16 mouse cellular contexts compared by ENCODE assay signal in the genomic region with DNA sequence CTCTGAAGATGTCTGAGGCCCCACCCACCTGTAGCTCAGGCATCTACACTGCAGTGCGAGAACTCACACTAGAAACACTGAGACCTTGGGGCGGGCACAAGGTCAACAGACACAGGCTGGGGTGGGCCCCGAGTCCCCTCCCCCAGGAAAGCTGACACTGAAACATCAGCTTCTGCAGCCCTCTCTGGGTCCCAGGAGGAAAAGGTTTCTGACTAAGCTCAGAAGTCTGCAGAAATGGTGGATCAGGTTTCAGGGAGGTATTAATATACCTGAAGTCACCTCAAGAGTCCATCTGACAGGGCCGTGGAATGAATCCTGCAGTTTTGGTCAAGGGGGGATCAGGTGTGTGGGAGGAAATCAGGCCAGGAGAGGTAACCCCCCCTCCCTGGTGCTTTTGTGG. TPM values are rescaled to one million over a fixed set of nuclear protein-coding genes. Genes with fewer than 3 reads are reported as not detected.
A peak's percentile ranks its signal among the peaks of the same experiment; 100 is the strongest.
DNase-seq lines count a peak whose midpoint lies in the region; ATAC-seq lines count a peak whose summit lies in the region.
"Had no signal": no experiment of that assay in that cellular context is flagged by ENCODE, and none has a peak within 500 bp of the region (broad histone marks: within the 10 kb centered on the region; RNA-seq: fewer than 3 reads in every experiment).

No protein-coding gene starts in this region.

- 0 out of 2 replicates have a peak overlapping the region, but pooled peaks have one; percentile 1 for H3K4me2 ChIP-seq in hindbrain, embryonic 12.5 days (replicated peaks)
- H3K4me2 ChIP-seq in hindbrain, embryonic 11.5 days (replicated peaks; ENCODE audit: low read depth, low read length) = no peak overlapping the region
- peak overlapping the region; percentile 55 for H3K4me2 ChIP-seq in forebrain, embryonic 15.5 days (replicated peaks)
- peak overlapping the region; percentile 75 for H3K4me2 ChIP-seq in midbrain, embryonic 15.5 days
- H3K4me2 ChIP-seq: heart, embryonic 15.5 days had no signal

- DNase-seq in hindbrain, embryonic 11.5 days (ENCODE audit: low spot score) = no peak
- peak; percentile 43 for DNase-seq in ES-CJ7 (ENCODE audit: low read depth, low spot score)
- no peak for DNase-seq in lung, postnatal 25 days (ENCODE audit: low spot score)
- no peak for DNase-seq in embryo, embryonic 10 days (ENCODE audit: low spot score)
- DNase-seq: adrenal gland, adult 2 months; cerebellum, postnatal 25 days; heart, adult 11 months; kidney, adult 2 months; kidney, postnatal 4 days; lung, adult 18-20 months; thymus, postnatal 14 days had no signal

- WGBS in hindbrain, embryonic 12.5 days = 78% methylated on average over 4 of the region's 4 CpGs
- 82% methylated on average over 4 of the region's 4 CpGs for WGBS in hindbrain, embryonic 11.5 days
- WGBS in forebrain, embryonic 15.5 days = 96% methylated on average over 4 of the region's 4 CpGs
- WGBS in midbrain, embryonic 15.5 days = 91% methylated on average over 4 of the region's 4 CpGs

- H3K4me1 ChIP-seq in hindbrain, embryonic 12.5 days = peaks cover 79% of the 10 kb centered on the region
- H3K4me1 ChIP-seq in hindbrain, embryonic 11.5 days (replicated peaks; ENCODE audit: control insufficient read depth, insufficient read depth, low read length) = peaks cover 12% of the 10 kb centered on the region
- peaks cover 63% of the 10 kb centered on the region for H3K4me1 ChIP-seq in forebrain, embryonic 15.5 days
- peaks cover 68% of the 10 kb centered on the region for H3K4me1 ChIP-seq in midbrain, embryonic 15.5 days

- no peak overlapping the region for H3K4me3 ChIP-seq in hindbrain, embryonic 12.5 days
- H3K4me3 ChIP-seq in hindbrain, embryonic 11.5 days (ENCODE audit: low read depth, low read length) = no peak overlapping the region
- H3K4me3 ChIP-seq in forebrain, embryonic 15.5 days = no peak overlapping the region; the same call in 1 of the 2 replicates
- H3K4me3 ChIP-seq in midbrain, embryonic 15.5 days = no peak overlapping the region
- H3K4me3 ChIP-seq: heart, embryonic 15.5 days had no signal

- no peak overlapping the region for H3K27ac ChIP-seq in hindbrain, embryonic 12.5 days
- no peak overlapping the region for H3K27ac ChIP-seq in hindbrain, embryonic 11.5 days (ENCODE audit: low read depth, low read length)
- H3K27ac ChIP-seq in forebrain, embryonic 15.5 days (replicated peaks) = no peak overlapping the region
- H3K27ac ChIP-seq in midbrain, embryonic 15.5 days = no peak overlapping the region
- H3K27ac ChIP-seq: heart, embryonic 15.5 days; macrophage had no signal

- no peaks in the 10 kb centered on the region for H3K9me3 ChIP-seq in hindbrain, embryonic 12.5 days (replicated peaks)
- H3K9me3 ChIP-seq in hindbrain, embryonic 11.5 days (ENCODE audit: control insufficient read depth, low read length) = no peaks in the 10 kb centered on the region
- H3K9me3 ChIP-seq in forebrain, embryonic 15.5 days = no peaks in the 10 kb centered on the region
- no peaks in the 10 kb centered on the region for H3K9me3 ChIP-seq in midbrain, embryonic 15.5 days
- H3K9me3 ChIP-seq: heart, embryonic 15.5 days had no signal

- peaks cover 29% of the 10 kb centered on the region for H3K36me3 ChIP-seq in hindbrain, embryonic 12.5 days
- H3K36me3 ChIP-seq in hindbrain, embryonic 11.5 days (ENCODE audit: control insufficient read depth, insufficient read depth, low read length) = no peaks in the 10 kb centered on the region
- H3K36me3 ChIP-seq in forebrain, embryonic 15.5 days = peaks cover 30% of the 10 kb centered on the region
- H3K36me3 ChIP-seq in midbrain, embryonic 15.5 days (replicated peaks) = peaks cover 15% of the 10 kb centered on the region; the same call in 1 of the 2 replicates

- no peak overlapping the region for H3K9ac ChIP-seq in hindbrain, embryonic 12.5 days
- no peak overlapping the region for H3K9ac ChIP-seq in hindbrain, embryonic 11.5 days (ENCODE audit: low read depth, low read length)
- no peak overlapping the region for H3K9ac ChIP-seq in forebrain, embryonic 15.5 days (replicated peaks)
- H3K9ac ChIP-seq in midbrain, embryonic 15.5 days = peak overlapping the region; percentile 4; the same call in 1 of the 2 replicates
- H3K9ac ChIP-seq: heart, embryonic 15.5 days had no signal

- no peak for ATAC-seq in hindbrain, embryonic 12.5 days (ENCODE audit: low FRiP score)
- no peak for ATAC-seq in hindbrain, embryonic 11.5 days (ENCODE audit: low FRiP score)
- ATAC-seq in forebrain, embryonic 15.5 days (replicated peaks) = no peak
- ATAC-seq in midbrain, embryonic 15.5 days (replicated peaks) = no peak

- no peaks in the 10 kb centered on the region for H3K27me3 ChIP-seq in hindbrain, embryonic 12.5 days
- H3K27me3 ChIP-seq in hindbrain, embryonic 11.5 days (ENCODE audit: control insufficient read depth, insufficient read depth, low read length) = no peaks in the 10 kb centered on the region
- no peaks in the 10 kb centered on the region for H3K27me3 ChIP-seq in forebrain, embryonic 15.5 days
- H3K27me3 ChIP-seq in midbrain, embryonic 15.5 days (replicated peaks) = no peaks in the 10 kb centered on the region
- H3K27me3 ChIP-seq: heart, embryonic 15.5 days had no signal

RNA-seq across cellular contexts. Expression of gene Timm22, which starts 59.1 kb away (rescaled TPM):
- 111 and 113 TPM in 2 replicates for polyA plus RNA-seq in hindbrain, embryonic 12.5 days (2016; fragmentation: Nextera tagmentation; extraction: Ambion mirVana)
- 113 and 116 TPM in 2 replicates for polyA plus RNA-seq in hindbrain, embryonic 11.5 days (2014; fragmentation: Nextera tagmentation; extraction: Ambion mirVana)
- 93.3 and 106 TPM in 2 replicates for polyA plus RNA-seq in forebrain, embryonic 15.5 days (2015; fragmentation: Nextera tagmentation; extraction: Ambion mirVana)
- polyA plus RNA-seq in midbrain, embryonic 15.5 days (2015; fragmentation: Nextera tagmentation; extraction: Ambion mirVana) = 103 and 109 TPM in 2 replicates
